Comparison of ENCODE assay signal across 8 mouse cellular contexts in the genomic region with DNA sequence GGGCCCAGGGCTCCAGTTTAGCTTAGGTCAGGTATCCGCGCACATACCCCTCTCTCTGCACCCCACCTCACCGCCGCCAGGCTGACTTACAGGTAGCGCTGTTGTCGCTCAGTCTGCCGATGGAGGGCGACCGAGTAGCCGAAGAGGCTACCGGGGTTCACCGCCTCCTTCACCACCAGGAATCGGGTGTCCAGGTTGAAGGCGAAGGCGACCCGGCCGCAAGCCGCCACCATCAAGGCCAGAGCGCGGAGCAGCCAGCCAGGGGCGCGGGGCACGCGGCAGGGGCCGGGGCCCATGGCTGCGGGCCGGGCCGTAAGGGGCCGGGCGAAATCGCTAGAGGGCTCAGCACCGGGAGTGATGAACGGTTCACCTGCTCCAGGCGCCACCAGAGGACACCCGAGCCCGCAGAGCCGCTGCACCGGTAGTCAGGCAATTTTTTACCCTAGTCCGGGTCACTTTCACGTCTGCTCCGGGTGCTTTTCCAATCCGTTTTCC. TPM values are rescaled to one million over a fixed set of nuclear protein-coding genes. Genes with fewer than 3 reads are reported as not detected.
A peak's percentile ranks its signal among the peaks of the same experiment; 100 is the strongest.
DNase-seq lines count a peak whose midpoint lies in the region; ATAC-seq and TF ChIP-seq lines count a peak whose summit lies in the region.

No protein-coding gene starts in this region.

- no peaks in the 10 kb centered on the region for H3K9me3 ChIP-seq in forebrain, embryonic 12.5 days
- no peaks in the 10 kb centered on the region for H3K9me3 ChIP-seq in hindbrain, embryonic 12.5 days (replicated peaks)

- peaks cover 73% of the 10 kb centered on the region for H3K27me3 ChIP-seq in forebrain, embryonic 12.5 days
- H3K27me3 ChIP-seq in hindbrain, embryonic 12.5 days, result peaks cover 59% of the 10 kb centered on the region

- TF ChIP-seq CTCF in bone marrow macrophage, adult 2 months (IDR thresholded peaks at IDR 0.05; ENCODE audit: low read depth, low read length), result no peak

- peak; percentile 76 for DNase-seq in MN1 (ENCODE audit: low spot score)
- DNase-seq in layer of hippocampus, postnatal 36 days, result peak; percentile 35 to 47
- DNase-seq in lung, postnatal 36 days, result peak; percentile 77
- DNase-seq in right cerebral cortex, postnatal 10 days (ENCODE audit: low spot score in 2 of 2), result peak; percentile 53 to 58
- DNase-seq in ovary, adult 18-20 months (ENCODE audit: low spot score), result no peak

- peak overlapping the region; percentile 96 for H3K4me2 ChIP-seq in forebrain, embryonic 12.5 days
- peak overlapping the region; percentile 84 for H3K4me2 ChIP-seq in hindbrain, embryonic 12.5 days (replicated peaks)

- H3K9ac ChIP-seq in forebrain, embryonic 12.5 days, result peak overlapping the region; percentile 69
- H3K9ac ChIP-seq in hindbrain, embryonic 12.5 days, result peak overlapping the region; percentile 63

- TF ChIP-seq POLR2A in bone marrow macrophage, adult 2 months (IDR thresholded peaks at IDR 0.05; ENCODE audit: borderline replicate concordance, low read depth, low read length), result no peak

- no peaks in the 10 kb centered on the region for H3K4me1 ChIP-seq in bone marrow macrophage, adult 2 months (ENCODE audit: control insufficient read depth, insufficient read depth, low read length)
- H3K4me1 ChIP-seq in forebrain, embryonic 12.5 days, result peaks cover 19% of the 10 kb centered on the region
- H3K4me1 ChIP-seq in hindbrain, embryonic 12.5 days, result peaks cover 28% of the 10 kb centered on the region

- ATAC-seq in forebrain, embryonic 12.5 days (ENCODE audit: low FRiP score), result peak; percentile 78
- ATAC-seq in hindbrain, embryonic 12.5 days (ENCODE audit: low FRiP score), result peak; percentile 59

- H3K4me3 ChIP-seq in bone marrow macrophage, adult 2 months (ENCODE audit: insufficient read depth, low read length), result peak overlapping the region; percentile 32
- peak overlapping the region; percentile 64 for H3K4me3 ChIP-seq in forebrain, embryonic 12.5 days (replicated peaks)
- H3K4me3 ChIP-seq in hindbrain, embryonic 12.5 days, result peak overlapping the region; percentile 56

- under 1% methylated on average over 42 of the region's 42 CpGs for WGBS in forebrain, embryonic 12.5 days
- under 1% methylated on average over 42 of the region's 42 CpGs for WGBS in hindbrain, embryonic 12.5 days

- H3K27ac ChIP-seq in bone marrow macrophage, adult 2 months (ENCODE audit: insufficient read depth, low read depth, low read length), result no peak overlapping the region
- H3K27ac ChIP-seq in forebrain, embryonic 12.5 days, result peak overlapping the region; percentile 65
- H3K27ac ChIP-seq in hindbrain, embryonic 12.5 days, result peak overlapping the region; percentile 66; the same call in 1 of the 2 replicates

- H3K36me3 ChIP-seq in forebrain, embryonic 12.5 days (replicated peaks), result no peaks in the 10 kb centered on the region
- no peaks in the 10 kb centered on the region for H3K36me3 ChIP-seq in hindbrain, embryonic 12.5 days

RNA-seq across cellular contexts. Expression of gene Itga3, which starts 0.5 kb away (rescaled TPM):
- polyA plus RNA-seq in bone marrow macrophage, adult 2 months (2012; ENCODE audit: insufficient read depth, insufficient read length, missing spikeins), result 0.27 and 0.33 TPM in 2 replicates
- polyA plus RNA-seq in forebrain, embryonic 12.5 days (2016; fragmentation: Nextera tagmentation; extraction: Ambion mirVana), result 3.8 and 5.2 TPM in 2 replicates
- polyA plus RNA-seq in hindbrain, embryonic 12.5 days (2016; fragmentation: Nextera tagmentation; extraction: Ambion mirVana), result 8.0 and 9.0 TPM in 2 replicates
- 10 to 100 TPM; 12.1 to 14.0 TPM for total RNA-seq in layer of hippocampus, postnatal 36 days (2021)

RNA-seq across cellular contexts. Expression of gene Pdk2, which starts 34.9 kb away (rescaled TPM):
- polyA plus RNA-seq in bone marrow macrophage, adult 2 months (2012; ENCODE audit: insufficient read depth, insufficient read length, missing spikeins), result 23.4 and 24.5 TPM in 2 replicates
- 17.3 and 19.4 TPM in 2 replicates for polyA plus RNA-seq in forebrain, embryonic 12.5 days (2016; fragmentation: Nextera tagmentation; extraction: Ambion mirVana)
- polyA plus RNA-seq in hindbrain, embryonic 12.5 days (2016; fragmentation: Nextera tagmentation; extraction: Ambion mirVana), result 22.5 and 25.6 TPM in 2 replicates
- total RNA-seq in layer of hippocampus, postnatal 36 days (2021), result 100 to 1,000 TPM; 118 to 121 TPM

RNA-seq across cellular contexts. Expression of gene Dlx3, which starts 43.8 kb away (rescaled TPM):
- polyA plus RNA-seq in bone marrow macrophage, adult 2 months (2012; ENCODE audit: insufficient read depth, insufficient read length, missing spikeins), result not detected in 2 replicates
- 1.0 and 1.1 TPM in 2 replicates for polyA plus RNA-seq in forebrain, embryonic 12.5 days (2016; fragmentation: Nextera tagmentation; extraction: Ambion mirVana)
- 4.7 and 7.3 TPM in 2 replicates for polyA plus RNA-seq in hindbrain, embryonic 12.5 days (2016; fragmentation: Nextera tagmentation; extraction: Ambion mirVana)
- total RNA-seq in layer of hippocampus, postnatal 36 days (2021), result not detected
